8 mouse cellular contexts compared by ENCODE assay signal in the genomic region with DNA sequence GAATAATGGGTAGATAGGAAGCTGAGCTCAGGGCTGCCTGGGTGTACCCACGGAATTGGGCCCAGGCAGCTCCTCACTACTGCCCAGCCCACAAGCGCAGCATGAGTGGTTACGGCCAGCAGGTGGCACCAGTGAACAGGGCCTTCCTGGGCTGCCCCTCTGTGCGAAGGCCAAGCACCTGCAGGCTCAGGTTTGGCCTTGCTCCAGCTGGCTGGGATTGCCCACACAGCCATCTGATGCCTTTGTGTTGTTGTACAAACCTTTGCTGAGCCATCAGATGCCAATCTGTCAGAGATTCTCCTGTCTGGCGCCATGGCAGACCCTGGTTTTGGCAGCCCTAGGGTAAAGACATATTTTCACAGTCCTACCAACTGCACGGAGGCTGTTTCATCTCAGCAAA. TPM values are rescaled to one million over a fixed set of nuclear protein-coding genes. Genes with fewer than 3 reads are reported as not detected.
DNase-seq lines count a peak whose midpoint lies in the region; ATAC-seq lines count a peak whose summit lies in the region.

No protein-coding gene starts in this region.

- H3K9ac ChIP-seq in forebrain, embryonic 16.5 days (replicated peaks; ENCODE audit: low read depth, low read length), result no peak overlapping the region
- H3K9ac ChIP-seq in hindbrain, embryonic 15.5 days, result no peak overlapping the region

- H3K4me3 ChIP-seq in heart, embryonic 10.5 days, result no peak overlapping the region
- no peak overlapping the region for H3K4me3 ChIP-seq in forebrain, embryonic 16.5 days (replicated peaks; ENCODE audit: low read length)
- no peak overlapping the region for H3K4me3 ChIP-seq in hindbrain, embryonic 15.5 days
- H3K4me3 ChIP-seq in midbrain, embryonic 10.5 days, result no peak overlapping the region

- no peaks in the 10 kb centered on the region for H3K9me3 ChIP-seq in heart, embryonic 10.5 days
- no peaks in the 10 kb centered on the region for H3K9me3 ChIP-seq in forebrain, embryonic 16.5 days (ENCODE audit: control insufficient read depth, low read length)
- no peaks in the 10 kb centered on the region for H3K9me3 ChIP-seq in hindbrain, embryonic 15.5 days
- no peaks in the 10 kb centered on the region for H3K9me3 ChIP-seq in midbrain, embryonic 10.5 days (replicated peaks)

- H3K27me3 ChIP-seq in heart, embryonic 10.5 days (ENCODE audit: insufficient read depth, poor library complexity, severe bottlenecking), result no peaks in the 10 kb centered on the region
- H3K27me3 ChIP-seq in forebrain, embryonic 16.5 days (replicated peaks; ENCODE audit: control insufficient read depth, insufficient read depth, low read length), result no peaks in the 10 kb centered on the region
- no peaks in the 10 kb centered on the region for H3K27me3 ChIP-seq in hindbrain, embryonic 15.5 days
- no peaks in the 10 kb centered on the region for H3K27me3 ChIP-seq in midbrain, embryonic 10.5 days (ENCODE audit: low read depth, poor library complexity, severe bottlenecking)

- H3K27ac ChIP-seq in heart, embryonic 10.5 days, result no peak overlapping the region
- H3K27ac ChIP-seq in forebrain, embryonic 16.5 days (ENCODE audit: low read length), result peak overlapping the region; percentile 52
- H3K27ac ChIP-seq in hindbrain, embryonic 15.5 days (replicated peaks), result no peak overlapping the region
- no peak overlapping the region for H3K27ac ChIP-seq in midbrain, embryonic 10.5 days (replicated peaks)

- H3K4me1 ChIP-seq in heart, embryonic 10.5 days, result peaks cover 15% of the 10 kb centered on the region
- peaks cover 6% of the 10 kb centered on the region for H3K4me1 ChIP-seq in forebrain, embryonic 16.5 days (replicated peaks; ENCODE audit: control insufficient read depth, insufficient read depth, low read length)
- no peaks in the 10 kb centered on the region for H3K4me1 ChIP-seq in hindbrain, embryonic 15.5 days (replicated peaks)
- no peaks in the 10 kb centered on the region for H3K4me1 ChIP-seq in midbrain, embryonic 10.5 days

- ATAC-seq in forebrain, embryonic 16.5 days, result peak; percentile 92
- ATAC-seq in hindbrain, embryonic 15.5 days (ENCODE audit: low FRiP score, low read depth), result peak; percentile 69

- DNase-seq in heart, adult 18-20 months, result peak; percentile 71 to 80
- DNase-seq in heart, embryonic 10.5 days (ENCODE audit: low spot score), result no peak
- peak; percentile 97 for DNase-seq in cerebellum, adult 8-10 months
- DNase-seq in layer of hippocampus, postnatal 14 days (ENCODE audit: low spot score in 2 of 2), result peak; percentile 78 to 89
- peak; percentile 68 for DNase-seq in midbrain, embryonic 10.5 days (ENCODE audit: low spot score)
- DNase-seq in skeletal muscle tissue, adult 2 months (ENCODE audit: low read depth, low spot score), result peak; percentile 50

- no peak overlapping the region for H3K4me2 ChIP-seq in forebrain, embryonic 16.5 days (ENCODE audit: low read length)
- H3K4me2 ChIP-seq in hindbrain, embryonic 15.5 days, result no peak overlapping the region

- 31% methylated on average over 6 of the region's 6 CpGs for WGBS in heart, embryonic 10.5 days
- 13% methylated on average over 6 of the region's 6 CpGs for WGBS in forebrain, embryonic 16.5 days
- 20% methylated on average over 6 of the region's 6 CpGs for WGBS in hindbrain, embryonic 15.5 days
- WGBS in midbrain, embryonic 10.5 days, result 29% methylated on average over 6 of the region's 6 CpGs

- peaks cover 46% of the 10 kb centered on the region for H3K36me3 ChIP-seq in heart, embryonic 10.5 days
- H3K36me3 ChIP-seq in forebrain, embryonic 16.5 days (ENCODE audit: control insufficient read depth, insufficient read depth), result no peaks in the 10 kb centered on the region
- H3K36me3 ChIP-seq in hindbrain, embryonic 15.5 days, result no peaks in the 10 kb centered on the region
- no peaks in the 10 kb centered on the region; the same call in 1 of the 2 replicates for H3K36me3 ChIP-seq in midbrain, embryonic 10.5 days

RNA-seq across cellular contexts. Expression of a gene that starts 9.4 kb away (rescaled TPM):
- total RNA-seq in heart, adult 18-20 months (2021), result 10 to 100 TPM; 10.7 to 12.3 TPM
- 25.7 and 33.4 TPM in 2 replicates for polyA plus RNA-seq in heart, embryonic 10.5 days (2016; fragmentation: Nextera tagmentation; extraction: Ambion mirVana)
- 8.3 and 8.5 TPM in 2 replicates for polyA plus RNA-seq in forebrain, embryonic 16.5 days (2015; fragmentation: Nextera tagmentation; extraction: Ambion mirVana)
- 11.7 and 11.8 TPM in 2 replicates for polyA plus RNA-seq in hindbrain, embryonic 15.5 days (2015; fragmentation: Nextera tagmentation; extraction: Ambion mirVana)
- 10 to 100 TPM; 15.8 to 22.9 TPM for total RNA-seq in layer of hippocampus, postnatal 14 days (2021)
- polyA plus RNA-seq in midbrain, embryonic 10.5 days (2016; fragmentation: Nextera tagmentation; extraction: Ambion mirVana), result 12.6 and 15.8 TPM in 2 replicates

RNA-seq across cellular contexts. Expression of a gene that starts 12.6 kb away (rescaled TPM):
- not detected for total RNA-seq in heart, adult 18-20 months (2021)
- not detected in 2 replicates for polyA plus RNA-seq in heart, embryonic 10.5 days (2016; fragmentation: Nextera tagmentation; extraction: Ambion mirVana)
- polyA plus RNA-seq in forebrain, embryonic 16.5 days (2015; fragmentation: Nextera tagmentation; extraction: Ambion mirVana), result not detected in 2 replicates
- not detected in 2 replicates for polyA plus RNA-seq in hindbrain, embryonic 15.5 days (2015; fragmentation: Nextera tagmentation; extraction: Ambion mirVana)
- total RNA-seq in layer of hippocampus, postnatal 14 days (2021), result not detected
- polyA plus RNA-seq in midbrain, embryonic 10.5 days (2016; fragmentation: Nextera tagmentation; extraction: Ambion mirVana), result not detected in 2 replicates

RNA-seq across cellular contexts. Expression of a gene that starts 38.9 kb away (rescaled TPM):
- 100 to 1,000 TPM; 134 to 141 TPM for total RNA-seq in heart, adult 18-20 months (2021)
- 75.2 and 81.1 TPM in 2 replicates for polyA plus RNA-seq in heart, embryonic 10.5 days (2016; fragmentation: Nextera tagmentation; extraction: Ambion mirVana)
- 99.0 and 109 TPM in 2 replicates for polyA plus RNA-seq in forebrain, embryonic 16.5 days (2015; fragmentation: Nextera tagmentation; extraction: Ambion mirVana)
- 90.5 and 93.8 TPM in 2 replicates for polyA plus RNA-seq in hindbrain, embryonic 15.5 days (2015; fragmentation: Nextera tagmentation; extraction: Ambion mirVana)
- 100 to 1,000 TPM; 108 to 112 TPM for total RNA-seq in layer of hippocampus, postnatal 14 days (2021)
- polyA plus RNA-seq in midbrain, embryonic 10.5 days (2016; fragmentation: Nextera tagmentation; extraction: Ambion mirVana), result 66.3 and 70.3 TPM in 2 replicates
